In genomic region chr5:142802884-142803283, GRCm38 (mm10) we compare ENCODE assay signal across 14 mouse cellular contexts. TPM values are rescaled to one million over a fixed set of nuclear protein-coding genes. Genes with fewer than 3 reads are reported as not detected.
DNase-seq lines count a peak whose midpoint lies in the region; ATAC-seq lines count a peak whose summit lies in the region.
"Had no signal": no experiment of that assay in that cellular context is flagged by ENCODE, and none has a peak within 500 bp of the region (broad histone marks: within the 10 kb centered on the region; RNA-seq: fewer than 3 reads in every experiment).

No protein-coding gene starts in this region.

- H3K9me3 ChIP-seq in heart, embryonic 11.5 days (replicated peaks; ENCODE audit: control insufficient read depth, low read length): no peaks in the 10 kb centered on the region
- no peaks in the 10 kb centered on the region for H3K9me3 ChIP-seq in midbrain, embryonic 15.5 days
- no peaks in the 10 kb centered on the region for H3K9me3 ChIP-seq in midbrain, embryonic 11.5 days (ENCODE audit: control insufficient read depth, low read length)
- H3K9me3 ChIP-seq in erythroblast, embryonic 14.5 days (ENCODE audit: control insufficient read depth, low read length): no peaks in the 10 kb centered on the region
- H3K9me3 ChIP-seq in liver, embryonic 15.5 days (replicated peaks): no peaks in the 10 kb centered on the region

- no peak overlapping the region for H3K4me2 ChIP-seq in heart, embryonic 11.5 days
- H3K4me2 ChIP-seq in midbrain, embryonic 15.5 days: no peak overlapping the region
- no peak overlapping the region for H3K4me2 ChIP-seq in midbrain, embryonic 11.5 days
- H3K4me2 ChIP-seq in liver, embryonic 15.5 days: peak overlapping the region; percentile 69

- ATAC-seq in heart, embryonic 11.5 days (replicated peaks; ENCODE audit: insufficient number of reproducible peaks, low FRiP score, low TSS enrichment): no peak
- no peak for ATAC-seq in midbrain, embryonic 15.5 days (replicated peaks)
- no peak for ATAC-seq in midbrain, embryonic 11.5 days (ENCODE audit: low FRiP score)
- peak; percentile 63 for ATAC-seq in liver, embryonic 15.5 days (ENCODE audit: insufficient read depth)

- H3K27me3 ChIP-seq in heart, embryonic 11.5 days (ENCODE audit: control insufficient read depth, insufficient read depth, low read length): no peaks in the 10 kb centered on the region
- no peaks in the 10 kb centered on the region for H3K27me3 ChIP-seq in midbrain, embryonic 15.5 days (replicated peaks)
- H3K27me3 ChIP-seq in midbrain, embryonic 11.5 days (ENCODE audit: control insufficient read depth, insufficient read depth, low read length): no peaks in the 10 kb centered on the region
- peaks cover 5% of the 10 kb centered on the region for H3K27me3 ChIP-seq in erythroblast, embryonic 14.5 days (ENCODE audit: control insufficient read depth)
- H3K27me3 ChIP-seq in liver, embryonic 15.5 days: no peaks in the 10 kb centered on the region

- peaks cover 47% of the 10 kb centered on the region for H3K4me1 ChIP-seq in heart, embryonic 11.5 days (ENCODE audit: control insufficient read depth, insufficient read depth, low read length)
- H3K4me1 ChIP-seq in midbrain, embryonic 15.5 days: peaks cover 74% of the 10 kb centered on the region
- H3K4me1 ChIP-seq in midbrain, embryonic 11.5 days (ENCODE audit: control insufficient read depth, insufficient read depth, low read length): peaks cover 40% of the 10 kb centered on the region
- peaks cover 54% of the 10 kb centered on the region for H3K4me1 ChIP-seq in erythroblast, embryonic 14.5 days (ENCODE audit: control insufficient read depth)
- peaks cover 58% of the 10 kb centered on the region for H3K4me1 ChIP-seq in liver, embryonic 15.5 days (replicated peaks)

- no peak for DNase-seq in heart, postnatal 36 days
- no peak for DNase-seq in midbrain, embryonic 11.5 days (ENCODE audit: low spot score, missing footprints)
- DNase-seq in kidney, adult 18-20 months: no peak
- no peak for DNase-seq in left cerebral cortex, adult 8-10 months (ENCODE audit: low spot score in 2 of 2)
- DNase-seq: adrenal gland, postnatal 14 days; B cell, adult 2 months; cerebellum, postnatal 25 days; lung, postnatal 36 days; right cerebral cortex, adult 18-20 months had no signal

- intact Hi-C loops in heart, postnatal 36 days (cut with DNase I): no loop called here

- peaks cover 5% of the 10 kb centered on the region for H3K36me3 ChIP-seq in heart, embryonic 11.5 days (ENCODE audit: control insufficient read depth, insufficient read depth, low read length)
- 0 out of 2 replicates have a peak, but pooled peaks cover 2% of the 10 kb centered on the region for H3K36me3 ChIP-seq in midbrain, embryonic 15.5 days (replicated peaks)
- peaks cover 7% of the 10 kb centered on the region for H3K36me3 ChIP-seq in midbrain, embryonic 11.5 days (ENCODE audit: control insufficient read depth, insufficient read depth, low read length)
- H3K36me3 ChIP-seq in erythroblast, embryonic 14.5 days (ENCODE audit: control insufficient read depth): no peaks in the 10 kb centered on the region
- H3K36me3 ChIP-seq in liver, embryonic 15.5 days (replicated peaks): no peaks in the 10 kb centered on the region

- H3K4me3 ChIP-seq in heart, embryonic 11.5 days (ENCODE audit: low read depth, low read length): no peak overlapping the region
- H3K4me3 ChIP-seq in midbrain, embryonic 15.5 days: no peak overlapping the region
- no peak overlapping the region for H3K4me3 ChIP-seq in midbrain, embryonic 11.5 days (ENCODE audit: low read depth, low read length)
- peak overlapping the region; percentile 44 for H3K4me3 ChIP-seq in erythroblast, embryonic 14.5 days (replicated peaks)
- H3K4me3 ChIP-seq in liver, embryonic 15.5 days (replicated peaks): 0 out of 2 replicates have a peak overlapping the region, but pooled peaks have one; percentile 1
- H3K4me3 ChIP-seq: layer of hippocampus, adult 2 months had no signal

- H3K9ac ChIP-seq in heart, embryonic 11.5 days (ENCODE audit: low read depth, low read length): no peak overlapping the region
- H3K9ac ChIP-seq in midbrain, embryonic 15.5 days: no peak overlapping the region
- no peak overlapping the region for H3K9ac ChIP-seq in midbrain, embryonic 11.5 days (ENCODE audit: low read length)
- H3K9ac ChIP-seq in liver, embryonic 15.5 days: no peak overlapping the region

- peak overlapping the region; percentile 30; the same call in 1 of the 2 replicates for H3K27ac ChIP-seq in heart, embryonic 11.5 days (ENCODE audit: low read depth, low read length)
- H3K27ac ChIP-seq in midbrain, embryonic 15.5 days: peak overlapping the region; percentile 49; the same call in 1 of the 2 replicates
- H3K27ac ChIP-seq in midbrain, embryonic 11.5 days (ENCODE audit: low read depth, low read length): no peak overlapping the region
- H3K27ac ChIP-seq in liver, embryonic 15.5 days (replicated peaks): peak overlapping the region; percentile 90
- H3K27ac ChIP-seq: layer of hippocampus, adult 2 months had no signal

- 78% methylated on average over 4 of the region's 4 CpGs for WGBS in heart, embryonic 11.5 days (ENCODE audit: insufficient replicate concordance)
- WGBS in midbrain, embryonic 15.5 days: 57% methylated on average over 4 of the region's 4 CpGs
- 80% methylated on average over 4 of the region's 4 CpGs for WGBS in midbrain, embryonic 11.5 days
- WGBS in liver, embryonic 15.5 days (ENCODE audit: insufficient replicate concordance): 71% methylated on average over 4 of the region's 4 CpGs

RNA-seq across cellular contexts. Expression of gene Tnrc18, which starts 14.6 kb away (rescaled TPM):
- polyA plus RNA-seq in heart, embryonic 11.5 days (2014; fragmentation: Nextera tagmentation; extraction: Ambion mirVana): 23.5 and 24.4 TPM in 2 replicates
- total RNA-seq in heart, postnatal 36 days (2021): 10 to 100 TPM; 55.4 to 62.3 TPM
- 36.3 and 38.6 TPM in 2 replicates for polyA plus RNA-seq in midbrain, embryonic 15.5 days (2015; fragmentation: Nextera tagmentation; extraction: Ambion mirVana)
- polyA plus RNA-seq in midbrain, embryonic 11.5 days (2014; fragmentation: Nextera tagmentation; extraction: Ambion mirVana): 26.9 and 27.4 TPM in 2 replicates
- polyA plus RNA-seq in erythroblast, embryonic 14.5 days (2012): 0.97 and 1.5 TPM in 2 replicates
- 3.4 and 3.7 TPM in 2 replicates for polyA plus RNA-seq in liver, embryonic 15.5 days (2015; fragmentation: Nextera tagmentation; extraction: Ambion mirVana)
- total RNA-seq in left cerebral cortex, adult 8-10 months (2022): 100 to 1,000 TPM; 112 to 134 (median 116) TPM

Comparison
In these comparisons a context has a peak if more than half of its experiments do, and no peak if none do; other contexts are left out.
1. H3K4me3 ChIP-seq: peak in erythroblast, embryonic 14.5 days (single experiment) and liver, embryonic 15.5 days (single experiment); none in heart, embryonic 11.5 days (single experiment), midbrain, embryonic 15.5 days (single experiment) and midbrain, embryonic 11.5 days (single experiment).